Mouse (Mus musculus): ENCODE results near the gene Spred3. TPM values are rescaled to one million over a fixed set of nuclear protein-coding genes. Genes with fewer than 3 reads are reported as not detected.
"Not testable (repeated sequence)": the region's sequence is repeated elsewhere in the genome, so short reads cannot be mapped to it uniquely, and the experiment has no call there.

Gene Spred3
- total RNA-seq, 4 experiments from 2014 or later, result 1.6 to 3.6 (median 2.6) TPM

DNA sequence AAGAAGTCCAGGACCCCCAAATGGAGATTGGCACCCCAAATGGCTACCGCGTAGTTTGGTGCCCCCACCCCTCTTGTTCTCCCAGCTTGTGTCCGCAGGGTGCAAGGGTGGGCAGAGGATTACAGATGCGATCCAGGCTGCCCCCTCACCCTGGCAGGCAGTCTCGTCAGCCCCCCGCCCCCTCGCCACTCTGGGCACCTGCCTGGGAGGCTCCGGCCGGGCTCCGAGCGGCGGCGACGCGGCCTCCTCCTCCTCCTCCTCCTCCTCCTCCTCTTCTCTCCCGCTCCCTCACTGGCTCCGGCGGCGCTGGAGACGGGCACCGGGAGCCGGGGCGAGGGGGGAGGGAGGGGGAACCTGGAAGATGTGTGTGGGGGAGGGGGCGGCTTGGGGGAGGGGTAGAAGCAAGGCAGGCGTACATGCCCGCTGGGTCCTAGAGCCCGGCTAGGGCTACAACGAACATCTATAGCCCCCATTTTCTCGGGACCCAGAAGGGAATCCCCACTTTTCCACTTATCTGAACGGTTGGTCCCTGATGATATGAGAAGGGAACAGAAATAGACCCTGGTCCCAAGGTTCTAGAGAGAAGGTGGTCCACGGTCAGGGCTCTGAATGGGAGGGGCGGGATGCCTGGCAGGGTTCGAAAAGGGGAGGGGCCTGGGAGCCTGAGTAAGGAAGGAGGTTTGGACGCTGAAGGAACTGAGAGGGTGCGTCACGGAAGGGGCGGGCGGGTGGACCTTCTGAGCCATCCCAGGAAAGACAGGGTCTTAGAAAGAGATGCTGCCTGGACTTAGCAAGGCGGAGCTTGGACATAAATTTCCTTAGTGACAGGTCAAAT lies 763 bp downstream of the Spred3 start:
- DNase-seq (ENCODE audit: low spot score in 2 of 2), result peak; percentile 70 to 74

DNA sequence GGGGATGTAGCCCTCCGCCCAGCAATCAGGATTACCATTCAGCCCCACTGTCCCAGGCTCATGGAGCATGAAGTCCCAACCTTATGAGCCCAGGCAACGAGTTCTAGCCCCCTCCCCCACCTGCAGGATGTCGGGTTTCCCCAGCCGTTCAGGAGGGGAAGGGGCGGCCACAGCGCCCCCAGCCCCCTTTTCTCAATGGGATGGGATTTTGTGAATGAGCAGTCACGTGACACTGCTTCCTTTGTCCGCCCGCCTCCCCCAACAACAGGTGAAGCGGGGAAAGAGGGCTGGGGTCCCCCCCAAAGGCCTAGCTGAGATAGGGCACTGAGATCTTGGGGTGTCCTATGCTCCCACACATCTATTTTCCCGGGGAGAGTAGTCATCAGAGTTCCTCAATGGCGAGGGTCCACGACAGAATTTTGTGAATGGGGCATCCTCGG lies 1.4 kb downstream of the Spred3 start:
- DNase-seq (ENCODE audit: low spot score in 2 of 2), result no peak

DNA sequence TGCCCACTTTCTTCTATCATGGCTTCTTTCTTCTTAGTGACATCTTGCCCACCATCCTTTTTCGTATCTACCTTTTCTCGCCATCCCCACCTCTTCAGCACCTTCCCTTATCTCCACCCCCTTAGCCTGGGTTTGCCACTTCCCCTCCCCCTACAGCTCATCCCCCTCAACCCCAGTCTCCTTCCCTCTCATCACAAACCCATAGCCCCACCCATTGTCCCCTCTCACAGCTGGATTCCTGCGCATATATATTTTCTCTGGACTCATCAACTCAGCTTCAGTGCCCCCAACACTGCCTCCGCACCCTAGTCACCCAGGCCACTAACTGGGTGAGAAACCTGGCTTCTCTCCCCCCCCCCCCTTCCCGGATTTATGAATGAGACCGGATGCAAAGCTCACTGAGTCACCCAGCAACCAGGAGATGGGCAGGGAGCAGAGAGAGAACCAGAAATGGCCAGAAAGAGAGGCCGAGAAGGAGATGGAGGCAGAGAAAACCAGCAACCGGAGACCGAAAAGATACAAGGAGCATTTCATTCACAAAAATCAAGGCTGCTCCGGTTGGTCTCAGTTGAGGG lies 2.0 kb downstream of the Spred3 start:
- no peak for DNase-seq (ENCODE audit: low spot score in 2 of 2)

DNA sequence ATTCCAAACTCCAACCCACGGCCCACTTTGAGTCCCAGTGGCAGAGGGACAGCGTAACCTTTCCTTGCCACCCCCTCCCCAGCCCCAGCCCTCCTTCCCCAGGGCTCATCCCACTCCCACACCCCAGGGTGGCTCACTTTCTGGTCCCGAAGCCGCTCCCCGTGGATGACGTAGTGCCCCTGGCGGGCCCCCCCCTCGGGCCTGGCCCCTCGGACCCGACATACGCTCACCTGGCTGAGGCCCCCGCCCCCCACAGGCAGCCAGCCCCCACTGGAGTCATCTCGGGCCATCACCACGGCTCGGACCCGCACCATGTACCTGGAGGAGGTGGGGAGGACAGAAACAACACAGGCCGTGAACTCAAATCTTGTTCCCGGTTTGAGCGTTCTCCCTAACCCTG lies 2.6 kb downstream of the Spred3 start:
- no peak for DNase-seq (ENCODE audit: low spot score in 2 of 2)

DNA sequence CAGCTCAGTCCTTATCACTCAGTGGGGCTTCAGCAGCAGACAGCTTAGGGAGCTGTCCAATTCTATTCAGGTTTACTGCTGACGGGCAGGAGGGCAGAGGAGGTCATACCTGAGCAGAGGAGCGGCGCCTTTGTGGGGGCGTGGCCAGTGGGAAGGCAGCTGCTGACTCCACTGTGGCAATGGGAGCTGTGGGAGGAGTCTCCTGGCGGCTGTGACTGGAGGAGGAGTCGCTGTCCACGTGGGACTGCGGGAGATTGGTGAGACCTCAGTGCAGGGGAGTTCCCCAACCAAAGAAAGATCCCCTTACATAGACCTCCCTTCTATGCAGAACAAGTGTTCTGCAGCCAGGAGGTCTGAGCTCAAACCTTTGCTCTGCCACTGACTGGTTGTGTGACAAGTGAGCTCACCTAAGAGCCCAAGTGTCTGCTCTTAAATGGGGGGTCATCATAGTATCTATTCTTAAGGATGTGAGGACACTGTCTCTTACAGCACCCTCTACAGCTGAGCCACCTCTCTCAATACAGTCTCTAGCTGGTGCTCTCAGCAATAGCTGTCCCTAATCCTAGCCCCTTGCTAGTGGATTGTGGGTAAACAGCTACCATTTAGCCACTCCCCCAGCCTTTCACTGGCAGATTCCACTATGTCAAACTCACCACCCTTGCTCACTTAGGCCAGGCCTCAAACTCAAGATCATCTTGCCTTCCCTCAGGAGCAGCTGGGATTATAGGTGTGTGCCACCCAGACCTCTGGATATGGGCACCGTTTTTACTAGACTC lies 7.3 kb downstream of the Spred3 start:
- peak; percentile 29 to 64 for DNase-seq (ENCODE audit: low spot score in 2 of 2)

DNA sequence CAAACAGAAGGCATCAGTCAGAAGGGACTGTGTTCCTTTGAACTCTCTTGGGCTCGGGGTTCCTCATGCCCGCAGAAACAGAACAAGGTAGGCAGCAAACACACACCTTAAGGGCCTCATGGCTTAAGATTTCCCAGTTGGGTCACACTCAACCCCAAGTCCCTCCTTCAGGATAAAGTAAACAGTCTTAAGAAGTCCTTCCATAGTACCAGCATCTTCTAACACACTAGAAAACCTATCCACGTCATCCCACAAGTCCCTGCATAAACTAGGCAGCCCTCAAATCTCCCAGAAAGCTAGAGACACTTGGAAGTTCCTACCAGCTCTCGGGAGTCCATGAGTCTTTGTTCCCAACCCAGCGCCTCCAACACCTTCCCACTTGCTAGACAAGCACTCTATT lies 7.9 kb downstream of the Spred3 start:
- no peak for DNase-seq (ENCODE audit: low spot score in 2 of 2)

DNA sequence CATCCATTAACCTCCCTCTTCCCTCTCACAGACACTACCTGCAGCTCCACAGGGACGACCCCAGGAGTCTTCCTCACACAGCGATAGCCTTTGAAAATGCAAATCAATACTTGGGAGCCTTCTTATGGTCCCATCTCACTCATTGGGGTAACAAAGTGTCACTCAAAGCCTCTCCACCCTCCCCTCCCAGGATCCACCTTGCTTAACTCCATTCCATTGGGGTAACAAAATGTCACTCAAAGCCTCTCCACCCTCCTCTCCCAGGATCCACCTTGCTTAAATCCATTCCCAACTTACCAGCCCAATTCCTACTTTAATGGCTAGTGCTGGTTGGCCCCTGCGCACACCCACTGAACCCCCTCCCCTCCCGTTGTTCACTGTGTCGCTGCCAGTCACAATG lies 11.9 kb downstream of the Spred3 start:
- no peak for DNase-seq (ENCODE audit: low spot score in 2 of 2)

DNA sequence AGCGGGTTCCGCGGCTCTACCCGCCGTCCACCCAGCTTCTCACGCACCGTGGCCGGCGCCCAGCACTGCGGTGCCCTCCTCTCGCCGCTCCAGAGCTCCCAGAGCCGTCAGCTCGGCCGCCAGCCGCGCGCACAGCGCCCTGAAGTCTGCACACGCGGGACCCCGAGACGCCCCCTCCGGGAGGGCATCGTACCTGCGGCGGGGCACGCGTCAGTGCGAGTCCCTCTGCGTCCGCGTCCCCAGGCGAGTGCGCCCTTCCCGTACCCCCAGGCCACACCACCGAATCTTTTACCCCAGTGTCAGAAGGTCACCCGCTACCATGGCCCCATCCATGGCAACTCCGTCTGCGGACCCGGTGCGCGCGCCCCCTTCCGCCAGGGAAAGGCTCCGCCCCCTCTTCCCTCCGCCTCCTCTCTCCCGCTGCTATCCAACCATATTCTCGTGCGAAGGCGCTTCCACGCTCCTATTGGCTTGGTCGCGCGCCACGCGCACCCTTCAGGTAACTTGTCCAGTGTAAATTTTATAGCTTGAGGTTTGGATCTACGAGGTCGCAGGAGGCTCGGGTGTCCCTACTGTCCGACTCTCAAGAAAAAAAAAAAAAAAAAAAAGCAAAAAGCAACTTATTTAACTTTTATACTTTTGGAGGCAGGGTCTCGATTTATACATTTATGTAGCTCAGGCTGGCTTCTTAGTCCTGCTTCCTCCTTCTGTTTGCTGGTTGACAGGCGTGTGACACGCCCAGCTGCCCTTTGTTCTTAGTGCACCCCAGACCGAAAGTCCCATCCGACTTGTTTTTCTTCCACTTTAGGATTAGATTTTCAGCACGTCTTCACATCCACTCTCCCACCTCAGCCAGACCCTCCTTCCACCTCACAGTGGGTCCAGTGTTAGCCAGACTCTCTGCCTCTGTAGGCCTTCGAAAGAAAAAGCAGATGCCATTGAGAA lies 14.1 kb downstream of the Spred3 start, which contains the start of gene Fam98c:
Gene Fam98c (minus strand): TSS at position 397 of the 945 bp plus-strand sequence.
- peak; percentile 72 to 80 for DNase-seq (ENCODE audit: low spot score in 2 of 2)

DNA sequence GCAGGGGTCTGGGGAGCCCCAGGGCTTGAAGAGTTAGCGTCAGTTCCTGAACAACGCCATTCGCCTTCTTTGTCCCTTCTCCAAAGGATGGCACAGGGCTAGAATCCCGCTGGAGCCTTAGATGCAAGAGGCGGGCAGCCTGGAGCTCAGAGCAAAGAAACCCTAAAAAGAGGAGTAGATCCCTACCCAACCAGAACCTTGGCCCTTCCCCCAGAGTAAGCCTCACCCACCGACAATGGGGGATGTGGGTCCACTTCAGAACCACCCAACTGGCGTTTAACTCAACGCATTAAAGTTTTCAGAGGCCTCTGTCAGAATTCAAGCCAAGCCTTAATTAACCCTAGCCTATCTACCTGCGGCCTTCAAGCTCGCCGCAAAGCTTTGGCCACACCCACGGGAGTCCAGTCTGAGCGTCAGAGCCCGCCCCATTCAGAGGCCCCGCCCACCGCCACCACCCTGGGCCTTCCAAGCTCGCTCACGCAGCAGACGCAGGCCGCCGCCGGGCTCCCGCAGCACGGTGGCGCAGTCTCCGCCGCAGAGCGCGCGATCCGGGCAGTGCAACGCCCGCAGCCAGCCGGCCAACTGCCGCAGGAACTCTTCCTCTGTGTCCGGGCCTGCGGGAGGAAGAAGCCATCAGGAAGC lies 14.9 kb downstream of the Spred3 start:
- peak; percentile 85 to 87 for DNase-seq (ENCODE audit: low spot score in 2 of 2)

DNA sequence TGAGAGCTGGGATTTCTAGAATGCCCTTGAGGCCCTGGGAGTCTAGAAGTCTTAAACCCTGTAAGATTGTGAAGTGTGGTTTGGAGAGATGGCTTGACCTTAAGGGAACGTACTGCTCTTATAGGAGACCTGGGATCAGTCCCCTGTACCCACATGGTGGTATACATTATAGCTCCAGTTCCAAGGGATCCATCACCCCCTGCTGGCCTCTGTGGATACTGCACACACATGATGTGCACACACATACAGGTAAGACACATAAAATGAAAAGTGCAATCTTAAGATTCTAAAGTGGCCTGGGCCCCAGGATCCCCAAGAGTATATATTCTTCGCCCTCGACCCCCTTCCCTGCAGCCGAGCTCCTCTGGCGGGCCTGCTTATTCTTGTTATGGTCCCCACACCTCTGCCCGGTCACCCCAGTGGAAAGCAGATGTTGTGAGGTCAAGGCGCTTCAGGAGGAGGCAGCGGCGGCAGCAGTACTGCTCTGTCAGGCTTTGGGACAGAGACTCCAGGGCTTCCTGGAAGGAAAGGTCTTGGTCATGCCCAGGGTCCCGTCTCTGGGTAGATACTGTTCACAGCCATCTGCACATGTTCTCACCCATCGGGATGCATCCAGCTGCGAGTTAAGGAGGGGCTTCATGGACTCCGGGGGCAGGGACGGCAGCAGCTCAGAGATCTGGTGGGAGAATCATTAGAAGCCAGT lies 16.0 kb downstream of the Spred3 start:
- no peak for DNase-seq (ENCODE audit: low spot score in 2 of 2)

DNA sequence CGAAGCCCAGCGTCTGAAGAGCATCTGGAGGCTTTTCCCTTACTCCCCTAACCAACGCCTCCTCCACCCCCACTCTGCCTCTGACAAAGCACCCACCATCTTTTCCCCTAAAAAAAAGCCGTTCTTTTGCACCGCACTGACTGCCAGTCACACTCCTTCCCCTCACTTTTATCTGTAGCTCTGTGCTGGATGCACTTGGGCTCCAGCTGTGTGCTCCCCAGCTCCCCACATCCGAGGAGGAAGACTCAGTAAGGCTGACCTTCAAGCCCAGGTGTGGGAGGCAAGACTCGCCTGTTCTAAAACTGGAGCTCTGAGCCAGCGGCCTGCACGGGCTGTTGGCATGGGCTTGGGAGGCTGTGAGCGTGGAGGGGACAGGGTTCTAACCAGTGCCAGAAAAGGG lies 18.7 kb downstream of the Spred3 start:
- no peak for DNase-seq (ENCODE audit: low spot score in 2 of 2)

DNA sequence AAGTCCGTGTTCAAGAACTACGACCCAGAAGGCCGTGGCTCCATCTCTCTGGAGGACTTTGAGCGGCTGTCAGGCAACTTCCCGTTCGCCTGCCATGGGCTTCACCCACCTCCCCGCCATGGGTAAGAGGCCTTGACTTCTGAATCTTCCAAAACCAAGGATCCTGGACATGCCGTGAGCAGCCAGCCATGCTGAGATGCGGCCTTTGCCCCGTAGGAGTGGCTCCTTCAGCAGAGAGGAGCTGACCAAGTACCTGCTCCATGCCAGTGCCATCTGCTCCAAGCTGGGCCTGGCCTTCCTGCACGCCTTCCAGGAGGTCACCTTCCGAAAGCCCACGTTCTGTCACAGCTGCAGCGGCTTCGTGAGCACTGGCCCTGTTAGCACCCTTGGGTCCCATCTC lies 21.4 kb downstream of the Spred3 start:
- no peak for DNase-seq (ENCODE audit: low spot score in 2 of 2)

DNA sequence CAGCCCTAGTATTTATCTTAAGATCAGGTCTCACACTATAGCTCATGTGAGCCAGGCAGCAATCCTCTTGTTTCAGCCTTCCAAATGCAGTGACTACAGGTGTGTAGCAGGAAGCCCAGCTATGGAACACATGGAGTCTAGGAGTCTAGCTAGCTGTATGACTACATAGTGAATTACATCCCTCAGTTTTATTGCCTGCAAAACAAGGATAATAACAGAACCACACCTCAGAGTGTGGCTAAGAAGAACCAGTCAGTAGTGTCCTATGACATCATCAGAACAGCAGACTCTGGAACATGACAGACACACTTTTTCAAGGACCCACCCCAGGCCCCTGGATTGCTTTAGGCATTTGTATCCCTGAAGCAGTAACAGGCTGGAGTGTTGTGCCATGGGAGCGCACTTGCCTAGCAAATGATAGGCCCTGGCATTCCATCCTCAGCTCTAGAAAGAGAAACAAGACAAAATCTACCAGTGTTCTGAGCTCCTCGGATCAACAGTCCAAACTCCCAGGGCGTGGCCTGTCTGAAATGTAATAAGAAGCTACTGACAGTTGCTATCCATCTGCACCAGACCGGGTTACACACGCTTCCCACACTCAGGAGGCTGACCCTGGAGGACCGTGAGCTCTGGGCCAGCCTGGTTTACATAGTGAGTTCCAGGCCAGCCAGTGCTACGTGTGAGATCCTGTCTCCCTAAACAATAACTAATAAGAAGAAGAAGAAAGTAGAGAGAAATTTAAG lies 23.4 kb downstream of the Spred3 start:
- no peak for DNase-seq (ENCODE audit: low spot score in 2 of 2)

DNA sequence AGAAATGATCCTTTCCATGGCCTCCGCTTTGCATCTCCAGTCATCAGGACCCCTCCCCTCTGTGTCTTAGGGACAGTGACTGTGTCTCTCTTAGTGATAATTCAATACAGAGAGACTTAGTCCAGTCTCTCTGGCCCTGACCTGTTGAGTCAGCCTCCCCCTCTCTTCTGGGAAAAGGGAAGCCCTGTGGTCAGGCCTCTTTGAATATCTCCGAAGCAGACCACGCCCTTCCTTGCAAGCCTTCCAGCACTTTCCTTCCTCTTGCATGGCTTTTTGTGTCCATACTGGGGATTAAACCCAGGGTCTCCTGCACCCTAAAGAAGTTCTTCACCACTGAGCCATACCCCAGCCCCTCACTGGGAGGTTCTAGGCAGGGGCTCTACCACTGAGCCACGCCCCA lies 26.2 kb downstream of the Spred3 start:
- DNase-seq (ENCODE audit: low spot score in 2 of 2), result no peak

DNA sequence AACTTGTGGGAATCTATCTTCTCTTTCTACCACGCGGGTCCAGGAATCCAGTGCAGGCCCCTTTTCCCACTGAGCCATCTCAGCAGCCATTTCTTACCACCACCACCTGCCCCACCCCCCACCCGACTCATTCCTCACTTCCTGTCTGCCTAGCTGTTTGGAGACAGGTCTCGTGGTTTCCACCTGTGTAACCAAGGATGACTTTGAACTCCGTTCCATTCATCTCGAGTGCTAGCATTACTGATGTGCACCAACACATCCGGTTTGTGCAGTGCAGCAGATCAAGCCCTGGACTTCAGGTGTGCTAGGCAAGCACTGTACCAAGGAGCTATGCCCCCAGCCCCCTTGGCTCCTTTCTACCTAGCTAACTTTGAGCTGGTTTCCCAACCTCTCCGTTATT lies 28.8 kb downstream of the Spred3 start:
- no peak for DNase-seq (ENCODE audit: low spot score in 2 of 2)

DNA sequence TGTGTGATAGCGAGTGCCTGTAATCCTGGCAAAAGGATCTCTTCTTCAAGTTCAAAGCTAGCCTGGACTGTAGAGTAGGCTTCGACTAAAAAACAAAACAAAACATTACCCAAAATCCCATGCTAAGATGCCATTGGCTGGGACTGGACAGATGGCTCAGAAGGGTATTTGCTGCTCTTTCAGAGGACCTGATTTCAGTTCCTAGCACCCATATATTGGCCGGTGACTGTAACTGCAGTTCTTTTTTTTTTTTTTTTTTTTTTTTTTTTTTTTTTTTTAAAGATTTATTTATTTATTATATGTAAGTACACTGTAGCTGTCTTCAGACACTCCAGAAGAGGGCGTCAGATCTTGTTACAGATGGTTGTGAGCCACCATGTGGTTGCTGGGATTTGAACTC lies 31.0 kb downstream of the Spred3 start:
- not testable (repeated sequence) for DNase-seq (ENCODE audit: low spot score in 2 of 2)

DNA sequence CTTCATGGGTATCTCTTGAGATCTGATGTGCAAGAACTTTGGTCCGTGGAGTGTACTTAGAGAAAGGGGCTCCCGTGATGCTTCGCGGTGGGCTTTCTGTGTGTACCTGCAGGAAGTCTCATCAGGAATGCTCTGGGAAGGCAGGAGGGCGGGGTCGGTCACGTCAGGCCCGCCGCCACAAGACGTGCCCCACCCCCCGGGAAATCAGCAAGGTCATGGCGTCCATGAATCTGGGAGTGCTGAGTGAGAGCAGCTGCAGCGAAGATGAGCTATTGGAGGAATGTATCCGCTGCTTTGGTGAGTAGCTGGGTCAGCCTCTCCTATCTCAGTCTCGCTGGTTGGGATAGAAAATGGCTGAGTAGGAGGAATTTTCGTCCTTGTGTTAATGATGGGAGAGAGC lies 32.8 kb downstream of the Spred3 start:
- no peak for DNase-seq (ENCODE audit: low spot score in 2 of 2)

DNA sequence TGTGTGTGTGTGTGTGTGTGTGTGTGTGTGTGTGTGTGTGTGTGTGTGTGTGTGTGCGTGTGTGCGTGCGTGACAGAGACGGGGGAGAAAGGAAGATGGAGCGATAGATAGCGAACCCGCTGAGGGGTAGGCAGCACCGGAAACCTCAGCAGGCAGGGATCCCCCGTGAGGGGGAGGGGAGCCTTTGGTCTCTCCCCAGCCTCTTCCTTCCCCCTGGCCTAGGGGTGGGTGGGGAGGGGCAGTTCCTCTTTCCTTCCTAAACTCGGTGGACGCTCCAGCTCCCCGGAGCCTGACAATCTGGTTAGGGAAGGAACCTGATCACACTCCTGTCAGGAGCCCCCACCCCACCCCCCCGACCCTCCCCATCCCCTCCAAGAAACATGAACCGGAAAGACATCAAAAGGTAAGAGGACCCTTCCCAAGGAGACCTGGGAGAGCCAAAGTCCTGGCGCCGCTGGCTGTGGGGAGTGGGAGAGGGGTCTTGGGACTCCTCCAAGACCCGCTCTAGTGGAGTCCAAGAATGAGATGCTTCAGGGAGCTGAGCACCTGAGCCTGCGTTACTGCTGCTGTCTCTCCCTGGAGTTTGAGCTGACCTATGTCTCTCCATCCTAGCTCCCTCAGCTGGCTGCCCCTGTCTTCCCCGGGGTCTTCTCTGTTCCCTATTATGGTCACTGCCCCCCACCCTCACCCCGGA lies 35.4 kb downstream of the Spred3 start, which contains the start of gene Rasgrp4:
Gene Rasgrp4 (plus strand): TSS at position 159 of the 694 bp plus-strand sequence.
- no peak for DNase-seq (ENCODE audit: low spot score in 2 of 2)

Measured in gastrocnemius, adult 8-10 months (tissue).